Comparison of ENCODE assay signal across 13 mouse cellular contexts in genomic region chr7:100503076-100503475, GRCm38 (mm10). TPM values are rescaled to one million over a fixed set of nuclear protein-coding genes. Genes with fewer than 3 reads are reported as not detected.
DNase-seq lines count a peak whose midpoint lies in the region; ATAC-seq and TF ChIP-seq lines count a peak whose summit lies in the region.
"Had no signal": no experiment of that assay in that cellular context is flagged by ENCODE, and none has a peak within 500 bp of the region (broad histone marks: within the 10 kb centered on the region; RNA-seq: fewer than 3 reads in every experiment).

No protein-coding gene starts in this region.

- H3K4me1 ChIP-seq in ES-E14 (ENCODE audit: control insufficient read depth in 2 of 2, insufficient read depth in 2 of 2, low read length in 2 of 2, poor library complexity in 1 of 2): peaks cover 2 to 38% of the 10 kb centered on the region in 2 experiments
- H3K4me1 ChIP-seq in liver, embryonic 13.5 days (replicated peaks): peaks cover 71% of the 10 kb centered on the region
- H3K4me1 ChIP-seq in stomach, postnatal 0 days (replicated peaks; ENCODE audit: control insufficient read depth, insufficient read depth): no peaks in the 10 kb centered on the region
- peaks cover 14% of the 10 kb centered on the region for H3K4me1 ChIP-seq in heart, embryonic 12.5 days (replicated peaks)
- no peaks in the 10 kb centered on the region for H3K4me1 ChIP-seq in forebrain, embryonic 11.5 days (replicated peaks; ENCODE audit: control insufficient read depth, insufficient read depth, low read length)
- H3K4me1 ChIP-seq: lung, embryonic 15.5 days had no signal

- ATAC-seq in liver, embryonic 13.5 days (ENCODE audit: low read depth): peak; percentile 13
- ATAC-seq in stomach, postnatal 0 days (ENCODE audit: low FRiP score, low TSS enrichment): peak; percentile 17
- no peak for ATAC-seq in heart, embryonic 12.5 days (ENCODE audit: insufficient number of reproducible peaks, low FRiP score)
- ATAC-seq in forebrain, embryonic 11.5 days (replicated peaks; ENCODE audit: low FRiP score): no peak

- WGBS in liver, embryonic 13.5 days (ENCODE audit: insufficient replicate concordance): 34% methylated on average over 5 of the region's 5 CpGs
- 66% methylated on average over 5 of the region's 5 CpGs for WGBS in stomach, postnatal 0 days
- 79% methylated on average over 5 of the region's 5 CpGs for WGBS in heart, embryonic 12.5 days
- WGBS in forebrain, embryonic 11.5 days: 94% methylated on average over 5 of the region's 5 CpGs

- no peak overlapping the region for H3K4me3 ChIP-seq in ES-E14 (ENCODE audit: insufficient read depth in 1 of 2, low read depth in 1 of 2, low read length in 2 of 2, poor library complexity in 1 of 2, severe bottlenecking in 1 of 2)
- H3K4me3 ChIP-seq in liver, embryonic 13.5 days (replicated peaks): no peak overlapping the region
- no peak overlapping the region for H3K4me3 ChIP-seq in stomach, postnatal 0 days (ENCODE audit: low read depth, low read length)
- H3K4me3 ChIP-seq in heart, embryonic 12.5 days: no peak overlapping the region
- no peak overlapping the region for H3K4me3 ChIP-seq in forebrain, embryonic 11.5 days (ENCODE audit: low read depth, low read length)
- H3K4me3 ChIP-seq: lung, embryonic 15.5 days had no signal

- no peak for TF ChIP-seq EP300 in stomach, postnatal 0 days (optimal IDR thresholded peaks at IDR 0.05)

- peak overlapping the region; percentile 74 for H3K27ac ChIP-seq in ES-E14 (ENCODE audit: insufficient read depth, low read depth, low read length, poor library complexity, severe bottlenecking)
- H3K27ac ChIP-seq in liver, embryonic 13.5 days: peak overlapping the region; percentile 87
- no peak overlapping the region for H3K27ac ChIP-seq in stomach, postnatal 0 days (replicated peaks)
- H3K27ac ChIP-seq in heart, embryonic 12.5 days (ENCODE audit: poor library complexity, severe bottlenecking): no peak overlapping the region
- no peak overlapping the region for H3K27ac ChIP-seq in forebrain, embryonic 11.5 days (ENCODE audit: low read depth, low read length)
- H3K27ac ChIP-seq: lung, embryonic 15.5 days had no signal

- TF ChIP-seq CTCF in stomach, postnatal 0 days (IDR thresholded peaks at IDR 0.05; ENCODE audit: low read depth): no peak

- in situ Hi-C loops in ES-E14 (cut with MboI; ENCODE audit: low sequenced_read_pairs in 2 of 2, unreplicated experiment in 2 of 2): no loop called here

- H3K9me3 ChIP-seq in ES-E14 (ENCODE audit: control insufficient read depth, insufficient read depth, low read depth, low read length): no peaks in the 10 kb centered on the region
- no peaks in the 10 kb centered on the region for H3K9me3 ChIP-seq in liver, embryonic 13.5 days (replicated peaks)
- no peaks in the 10 kb centered on the region for H3K9me3 ChIP-seq in stomach, postnatal 0 days (ENCODE audit: control insufficient read depth, low read length)
- no peaks in the 10 kb centered on the region for H3K9me3 ChIP-seq in heart, embryonic 12.5 days (replicated peaks)
- H3K9me3 ChIP-seq in forebrain, embryonic 11.5 days (ENCODE audit: control insufficient read depth, low read length): no peaks in the 10 kb centered on the region
- H3K9me3 ChIP-seq: lung, embryonic 15.5 days had no signal

- intact Hi-C loops in left cerebral cortex, postnatal 4 days (cut with DNase I): no loop called here

- H3K36me3 ChIP-seq in ES-E14 (ENCODE audit: control insufficient read depth, insufficient read depth, low read length, poor library complexity, severe bottlenecking): peaks cover 20% of the 10 kb centered on the region
- H3K36me3 ChIP-seq in liver, embryonic 13.5 days: peaks cover 28% of the 10 kb centered on the region
- peaks cover 11% of the 10 kb centered on the region; the same call in 1 of the 2 replicates for H3K36me3 ChIP-seq in stomach, postnatal 0 days (ENCODE audit: control insufficient read depth, insufficient read depth, low read length)
- peaks cover 24% of the 10 kb centered on the region for H3K36me3 ChIP-seq in heart, embryonic 12.5 days
- no peaks in the 10 kb centered on the region; the same call in 1 of the 2 replicates for H3K36me3 ChIP-seq in forebrain, embryonic 11.5 days (ENCODE audit: control insufficient read depth, insufficient read depth, low read length)

- H3K27me3 ChIP-seq in liver, embryonic 13.5 days: peaks cover 8% of the 10 kb centered on the region; the same call in 1 of the 2 replicates
- no peaks in the 10 kb centered on the region for H3K27me3 ChIP-seq in stomach, postnatal 0 days (ENCODE audit: control insufficient read depth, insufficient read depth, low read length)
- no peaks in the 10 kb centered on the region for H3K27me3 ChIP-seq in heart, embryonic 12.5 days (replicated peaks)
- no peaks in the 10 kb centered on the region for H3K27me3 ChIP-seq in forebrain, embryonic 11.5 days (ENCODE audit: control insufficient read depth, insufficient read depth, low read length)
- H3K27me3 ChIP-seq: lung, embryonic 15.5 days had no signal

- DNase-seq in CD4-positive, CD25-positive, alpha-beta regulatory T cell, adult 2 months (ENCODE audit: low read depth, low spot score): peak; percentile 62
- no peak for DNase-seq in ES-E14 (ENCODE audit: low read depth, low spot score)
- DNase-seq in liver, embryonic 13.5 days: no peak
- peak; percentile 51 for DNase-seq in stomach, postnatal 0 days (ENCODE audit: low spot score)
- DNase-seq in left cerebral cortex, postnatal 4 days: no peak
- no peak for DNase-seq in forebrain, embryonic 11.5 days (ENCODE audit: low spot score)
- DNase-seq: gastrocnemius, postnatal 25 days; heart, postnatal 4 days; layer of hippocampus, postnatal 36 days; retina, postnatal 1 day had no signal

- no peak overlapping the region for H3K9ac ChIP-seq in ES-E14 (ENCODE audit: insufficient read depth, low read depth, low read length, poor library complexity, severe bottlenecking)
- peak overlapping the region; percentile 37 for H3K9ac ChIP-seq in liver, embryonic 13.5 days
- H3K9ac ChIP-seq in stomach, postnatal 0 days (ENCODE audit: low read length): no peak overlapping the region
- no peak overlapping the region for H3K9ac ChIP-seq in heart, embryonic 12.5 days
- no peak overlapping the region for H3K9ac ChIP-seq in forebrain, embryonic 11.5 days (ENCODE audit: low read length)
- H3K9ac ChIP-seq: lung, embryonic 15.5 days had no signal

- no peak overlapping the region for H3K4me2 ChIP-seq in liver, embryonic 13.5 days
- H3K4me2 ChIP-seq in stomach, postnatal 0 days (replicated peaks; ENCODE audit: low read depth): no peak overlapping the region
- no peak overlapping the region for H3K4me2 ChIP-seq in heart, embryonic 12.5 days
- no peak overlapping the region for H3K4me2 ChIP-seq in forebrain, embryonic 11.5 days (ENCODE audit: low read depth, low read length, severe bottlenecking)
- H3K4me2 ChIP-seq: lung, embryonic 15.5 days had no signal

TF ChIP-seq in ES-E14, 5 proteins besides CTCF, POLR2A, EP300 and RAD21:
- TF ChIP-seq HCFC1 (IDR thresholded peaks at IDR 0.05; ENCODE audit: borderline replicate concordance, insufficient read depth, low read length) (no peak), CHD2 (IDR thresholded peaks at IDR 0.05; ENCODE audit: low read depth, low read length) (no peak), MAFK (IDR thresholded peaks at IDR 0.05; ENCODE audit: insufficient read depth, low read depth, low read length) (no peak), ZC3H11A (IDR thresholded peaks at IDR 0.05; ENCODE audit: borderline replicate concordance, low read depth, low read length) (no peak), ZNF384 (IDR thresholded peaks at IDR 0.05; ENCODE audit: low read depth, low read length) (no peak)

RNA-seq across cellular contexts. Expression of gene Ucp2, which starts 9.9 kb away (rescaled TPM):
- 46.9 and 52.7 TPM in 2 replicates for total RNA-seq in ES-E14 (2012; rRNA removed)
- 673 and 808 TPM in 2 replicates for polyA plus RNA-seq in liver, embryonic 13.5 days (2015; fragmentation: Nextera tagmentation; extraction: Ambion mirVana)
- 618 and 662 TPM in 2 replicates for polyA plus RNA-seq in stomach, postnatal 0 days (2015; fragmentation: Nextera tagmentation; extraction: Ambion mirVana)
- 10 to 100 TPM; 46.2 to 47.2 TPM for total RNA-seq in left cerebral cortex, postnatal 4 days (2021)
- 240 and 245 TPM in 2 replicates for polyA plus RNA-seq in heart, embryonic 12.5 days (2016; fragmentation: Nextera tagmentation; extraction: Ambion mirVana)
- 79.7 and 90.4 TPM in 2 replicates for polyA plus RNA-seq in forebrain, embryonic 11.5 days (2014; fragmentation: Nextera tagmentation; extraction: Ambion mirVana)

RNA-seq across cellular contexts. Expression of gene Dnajb13, which starts 11.7 kb away (rescaled TPM):
- total RNA-seq in ES-E14 (2012; rRNA removed): 2.5 and 2.8 TPM in 2 replicates
- polyA plus RNA-seq in liver, embryonic 13.5 days (2015; fragmentation: Nextera tagmentation; extraction: Ambion mirVana): 2.5 TPM in 2 replicates
- polyA plus RNA-seq in stomach, postnatal 0 days (2015; fragmentation: Nextera tagmentation; extraction: Ambion mirVana): 0.45 and 0.54 TPM in 2 replicates
- total RNA-seq in left cerebral cortex, postnatal 4 days (2021): under 1 TPM; 0.38 to 0.62 TPM
- polyA plus RNA-seq in heart, embryonic 12.5 days (2016; fragmentation: Nextera tagmentation; extraction: Ambion mirVana): 0.10 and 0.28 TPM in 2 replicates
- 0.49 and 0.84 TPM in 2 replicates for polyA plus RNA-seq in forebrain, embryonic 11.5 days (2014; fragmentation: Nextera tagmentation; extraction: Ambion mirVana)
- total RNA-seq: gastrocnemius, postnatal 25 days; heart, postnatal 4 days had no signal

RNA-seq across cellular contexts. Expression of gene Ucp3, which starts 30.3 kb away (rescaled TPM):
- not detected in 2 replicates for total RNA-seq in ES-E14 (2012; rRNA removed)
- polyA plus RNA-seq in liver, embryonic 13.5 days (2015; fragmentation: Nextera tagmentation; extraction: Ambion mirVana): not detected in 2 replicates
- 1.4 and 1.7 TPM in 2 replicates for polyA plus RNA-seq in stomach, postnatal 0 days (2015; fragmentation: Nextera tagmentation; extraction: Ambion mirVana)
- total RNA-seq in left cerebral cortex, postnatal 4 days (2021): under 1 TPM in 1 of 2 experiments, not detected in 1; 0.28 TPM
- polyA plus RNA-seq in heart, embryonic 12.5 days (2016; fragmentation: Nextera tagmentation; extraction: Ambion mirVana): 0.10 and 0.20 TPM in 2 replicates
- not detected in 2 replicates for polyA plus RNA-seq in forebrain, embryonic 11.5 days (2014; fragmentation: Nextera tagmentation; extraction: Ambion mirVana)
- polyA plus RNA-seq: stomach, embryonic 14.5 days had no signal

RNA-seq across cellular contexts. Expression of gene Coa4, which starts 33.8 kb away (rescaled TPM):
- total RNA-seq in ES-E14 (2012; rRNA removed): 11.3 and 14.6 TPM in 2 replicates
- polyA plus RNA-seq in liver, embryonic 13.5 days (2015; fragmentation: Nextera tagmentation; extraction: Ambion mirVana): 14.0 and 14.3 TPM in 2 replicates
- 25.2 and 27.2 TPM in 2 replicates for polyA plus RNA-seq in stomach, postnatal 0 days (2015; fragmentation: Nextera tagmentation; extraction: Ambion mirVana)
- 1 to 10 TPM; 8.9 to 9.0 TPM for total RNA-seq in left cerebral cortex, postnatal 4 days (2021)
- polyA plus RNA-seq in heart, embryonic 12.5 days (2016; fragmentation: Nextera tagmentation; extraction: Ambion mirVana): 18.9 and 19.2 TPM in 2 replicates
- polyA plus RNA-seq in forebrain, embryonic 11.5 days (2014; fragmentation: Nextera tagmentation; extraction: Ambion mirVana): 18.2 and 18.6 TPM in 2 replicates

Comparison
In these comparisons a context has a peak if more than half of its experiments do, and no peak if none do; other contexts are left out.
1. DNase-seq: peak in CD4-positive, CD25-positive, alpha-beta regulatory T cell, adult 2 months (single experiment) and stomach, postnatal 0 days (single experiment); none in ES-E14 (single experiment), liver, embryonic 13.5 days (single experiment), left cerebral cortex, postnatal 4 days (single experiment) and forebrain, embryonic 11.5 days (single experiment).
2. H3K27ac ChIP-seq: peak in ES-E14 (single experiment) and liver, embryonic 13.5 days (single experiment); none in stomach, postnatal 0 days (single experiment), heart, embryonic 12.5 days (single experiment) and forebrain, embryonic 11.5 days (single experiment).
3. ATAC-seq: peak in liver, embryonic 13.5 days (single experiment) and stomach, postnatal 0 days (single experiment); none in heart, embryonic 12.5 days (single experiment) and forebrain, embryonic 11.5 days (single experiment).